Mouse (Mus musculus): Measurements from ENCODE around the gene Morc3. TPM values are rescaled to one million over a fixed set of nuclear protein-coding genes. Genes with fewer than 3 reads are reported as not detected.

Morc3 gene
- polyA plus RNA-seq, 1 experiment: 19.6 TPM

DNA sequence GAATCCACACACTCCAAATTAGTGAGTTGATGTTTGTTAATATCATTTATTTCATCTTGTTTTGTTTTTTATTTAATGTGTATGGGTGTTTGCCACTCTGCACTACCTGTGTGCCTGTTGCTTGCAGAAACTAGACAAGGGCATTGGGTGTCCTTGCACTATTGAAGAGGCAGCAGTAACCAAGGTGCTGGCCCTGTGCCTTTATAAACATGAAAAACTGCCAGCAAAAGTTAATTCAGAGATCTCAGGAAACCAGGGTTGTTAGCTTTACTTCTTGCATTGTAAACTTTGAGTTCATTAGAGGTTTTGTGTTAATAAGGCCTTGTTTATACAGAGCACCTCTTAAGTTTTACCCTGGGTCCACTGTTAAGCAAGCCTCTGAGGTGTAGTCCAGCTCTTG, 28.8 kb downstream of the Morc3 start:
- Histone ChIP-seq H3K27ac (ENCODE audit: insufficient read depth, low read length) (no peak overlapping the region), H3K4me1 (ENCODE audit: control insufficient read depth, insufficient read depth, low read length) (no peaks in the 10 kb centered on the region), H3K4me3 (ENCODE audit: insufficient read depth, low read length) (no peak overlapping the region)
- TF ChIP-seq POLR2A (IDR thresholded peaks at IDR 0.05; ENCODE audit: extremely low read depth, insufficient read depth, low read length) (no peak), CTCF (IDR thresholded peaks at IDR 0.05; ENCODE audit: extremely low read depth, insufficient read depth, low read length) (no peak)

- no peak overlapping the region for H3K27ac ChIP-seq (ENCODE audit: insufficient read depth, low read length)
- H3K4me3 ChIP-seq (ENCODE audit: insufficient read depth, low read length): no peak overlapping the region
- no peak for TF ChIP-seq CTCF (IDR thresholded peaks at IDR 0.05; ENCODE audit: extremely low read depth, insufficient read depth, low read length)
- no peak for TF ChIP-seq POLR2A (IDR thresholded peaks at IDR 0.05; ENCODE audit: extremely low read depth, insufficient read depth, low read length)
- H3K4me1 ChIP-seq (ENCODE audit: control insufficient read depth, insufficient read depth, low read length): no peaks in the 10 kb centered on the region
Measured at GRCm38 (mm10) chr16:93874841-93875240, 42.9 kb downstream of the Morc3 start.

DNA sequence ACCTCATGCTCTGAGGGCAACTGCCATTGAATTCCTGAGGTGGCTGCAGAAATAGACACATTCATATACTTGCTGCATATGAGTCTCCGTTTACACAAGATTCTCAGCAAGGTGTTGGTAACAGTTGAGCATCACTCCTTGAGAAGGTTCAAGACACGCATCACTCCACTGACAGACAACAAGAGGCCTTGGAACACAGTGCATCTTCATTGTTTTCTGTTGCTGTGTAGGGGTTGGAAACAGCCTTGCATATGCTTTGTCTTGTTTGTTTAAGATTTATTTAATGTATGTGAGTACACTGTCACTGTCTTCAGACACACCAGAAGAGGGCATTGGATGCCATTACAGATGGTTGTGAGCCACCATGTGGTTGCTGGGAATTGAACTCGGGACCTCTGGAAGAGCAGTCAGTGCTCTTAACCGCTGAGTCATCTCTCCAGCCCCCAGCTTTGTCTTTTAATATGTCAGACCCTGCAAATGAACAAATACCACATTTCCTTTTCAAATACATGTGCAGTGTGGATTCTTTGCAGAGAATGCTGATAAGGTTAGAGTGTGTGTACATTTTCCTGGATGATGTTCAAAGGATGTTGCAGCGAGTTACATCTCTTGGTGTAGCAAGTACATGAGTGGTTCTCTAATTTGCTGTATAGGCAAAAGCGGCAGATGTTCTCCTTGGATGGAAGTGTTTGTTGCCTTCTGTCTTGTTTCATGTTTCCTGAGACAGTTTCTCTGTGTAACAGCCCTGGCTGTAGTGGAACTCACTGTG, 45.9 kb downstream of the Morc3 start:
- Histone ChIP-seq H3K27ac (ENCODE audit: insufficient read depth, low read length) (no peak overlapping the region), H3K4me1 (ENCODE audit: control insufficient read depth, insufficient read depth, low read length) (no peaks in the 10 kb centered on the region), H3K4me3 (ENCODE audit: insufficient read depth, low read length) (no peak overlapping the region)
- TF ChIP-seq CTCF (IDR thresholded peaks at IDR 0.05; ENCODE audit: extremely low read depth, insufficient read depth, low read length) (no peak), POLR2A (IDR thresholded peaks at IDR 0.05; ENCODE audit: extremely low read depth, insufficient read depth, low read length) (no peak)

DNA sequence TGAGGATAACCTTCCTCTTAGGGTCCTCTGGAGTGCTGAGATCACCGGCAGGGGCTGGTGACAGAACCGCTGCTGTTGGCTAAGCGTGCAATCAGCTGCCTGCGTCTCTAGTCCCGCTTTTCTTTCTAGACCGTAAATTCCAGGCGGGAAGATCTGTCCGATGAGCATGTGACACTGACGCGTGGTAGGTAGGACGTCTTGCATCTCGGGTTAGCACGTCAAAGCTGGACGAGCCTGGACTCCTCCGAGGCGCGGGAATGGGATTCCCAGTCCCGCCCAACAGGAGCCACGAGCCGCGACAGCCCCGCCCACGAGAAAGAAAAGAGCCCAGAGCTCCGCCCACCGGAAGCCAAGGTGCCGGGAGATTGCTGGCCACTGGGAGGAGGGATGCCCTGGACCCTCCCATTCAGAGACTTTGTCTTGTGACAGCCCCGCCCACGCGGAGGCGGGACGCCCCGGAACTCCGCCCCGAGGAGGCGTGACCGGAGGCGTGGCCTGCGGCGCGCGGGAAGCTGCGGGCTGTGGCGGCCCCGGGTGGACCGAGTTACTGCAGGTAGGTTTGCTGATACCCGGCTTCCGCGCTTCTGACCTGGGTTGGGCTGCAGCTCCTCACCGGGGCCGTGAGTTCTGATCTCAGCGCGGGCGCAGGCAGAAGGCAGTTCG, 51.6 kb downstream of the Morc3 start, which contains the start of gene Chaf1b:
Gene Chaf1b, plus strand, starts transcription at position 479 of the 663 bp plus-strand sequence.
- TF ChIP-seq CTCF (IDR thresholded peaks at IDR 0.05; ENCODE audit: extremely low read depth, insufficient read depth, low read length): no peak
- TF ChIP-seq POLR2A (IDR thresholded peaks at IDR 0.05; ENCODE audit: extremely low read depth, insufficient read depth, low read length): no peak
- Histone ChIP-seq H3K4me3 (ENCODE audit: insufficient read depth, low read length) (peak within 1 kb of the TSS; percentile 46), H3K4me1 (ENCODE audit: control insufficient read depth, insufficient read depth, low read length) (no peaks in the 10 kb centered on the region), H3K27ac (ENCODE audit: insufficient read depth, low read length) (no peak within 1 kb of the TSS)

- Histone ChIP-seq H3K4me1 (ENCODE audit: control insufficient read depth, insufficient read depth, low read length) (no peaks in the 10 kb centered on the region), H3K4me3 (ENCODE audit: insufficient read depth, low read length) (peak overlapping the region; percentile 46), H3K27ac (ENCODE audit: insufficient read depth, low read length) (no peak overlapping the region)
- TF ChIP-seq CTCF (IDR thresholded peaks at IDR 0.05; ENCODE audit: extremely low read depth, insufficient read depth, low read length) (no peak), POLR2A (IDR thresholded peaks at IDR 0.05; ENCODE audit: extremely low read depth, insufficient read depth, low read length) (no peak)
Measured at GRCm38 (mm10) chr16:93884086-93884721, 52.3 kb downstream of the Morc3 start.

DNA sequence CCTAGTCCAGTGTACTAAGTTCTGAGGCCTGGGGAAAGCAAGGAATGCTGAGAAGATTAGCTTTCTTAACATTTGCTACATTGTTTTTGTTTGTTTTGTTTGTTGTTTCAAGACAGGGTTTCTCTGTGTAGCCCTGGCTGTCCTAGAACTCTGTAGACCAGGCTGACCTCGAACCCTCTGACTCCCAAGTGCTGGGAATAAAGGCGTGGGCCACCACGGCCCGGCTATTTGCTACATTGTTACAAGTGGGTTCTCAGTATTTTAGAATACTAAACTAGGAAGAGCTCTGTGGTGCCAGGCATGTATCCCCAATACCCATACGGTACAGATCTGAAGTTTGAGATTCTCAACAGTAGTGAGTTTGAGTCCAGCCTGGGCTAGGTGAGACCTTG, 52.8 kb downstream of the Morc3 start:
- H3K4me3 ChIP-seq (ENCODE audit: insufficient read depth, low read length): peak overlapping the region; percentile 46; the same call in 1 of the 2 replicates
- no peaks in the 10 kb centered on the region for H3K4me1 ChIP-seq (ENCODE audit: control insufficient read depth, insufficient read depth, low read length)
- no peak overlapping the region for H3K27ac ChIP-seq (ENCODE audit: insufficient read depth, low read length)
- TF ChIP-seq POLR2A (IDR thresholded peaks at IDR 0.05; ENCODE audit: extremely low read depth, insufficient read depth, low read length) (no peak), CTCF (IDR thresholded peaks at IDR 0.05; ENCODE audit: extremely low read depth, insufficient read depth, low read length) (no peak)

GRCm38 (mm10) chr16:93888481-93888880, 56.6 kb downstream of the Morc3 start:
- Histone ChIP-seq H3K4me3 (ENCODE audit: insufficient read depth, low read length) (no peak overlapping the region), H3K4me1 (ENCODE audit: control insufficient read depth, insufficient read depth, low read length) (no peaks in the 10 kb centered on the region; the same call in 1 of the 2 replicates), H3K27ac (ENCODE audit: insufficient read depth, low read length) (no peak overlapping the region)
- TF ChIP-seq CTCF (IDR thresholded peaks at IDR 0.05; ENCODE audit: extremely low read depth, insufficient read depth, low read length) (no peak), POLR2A (IDR thresholded peaks at IDR 0.05; ENCODE audit: extremely low read depth, insufficient read depth, low read length) (no peak)

DNA sequence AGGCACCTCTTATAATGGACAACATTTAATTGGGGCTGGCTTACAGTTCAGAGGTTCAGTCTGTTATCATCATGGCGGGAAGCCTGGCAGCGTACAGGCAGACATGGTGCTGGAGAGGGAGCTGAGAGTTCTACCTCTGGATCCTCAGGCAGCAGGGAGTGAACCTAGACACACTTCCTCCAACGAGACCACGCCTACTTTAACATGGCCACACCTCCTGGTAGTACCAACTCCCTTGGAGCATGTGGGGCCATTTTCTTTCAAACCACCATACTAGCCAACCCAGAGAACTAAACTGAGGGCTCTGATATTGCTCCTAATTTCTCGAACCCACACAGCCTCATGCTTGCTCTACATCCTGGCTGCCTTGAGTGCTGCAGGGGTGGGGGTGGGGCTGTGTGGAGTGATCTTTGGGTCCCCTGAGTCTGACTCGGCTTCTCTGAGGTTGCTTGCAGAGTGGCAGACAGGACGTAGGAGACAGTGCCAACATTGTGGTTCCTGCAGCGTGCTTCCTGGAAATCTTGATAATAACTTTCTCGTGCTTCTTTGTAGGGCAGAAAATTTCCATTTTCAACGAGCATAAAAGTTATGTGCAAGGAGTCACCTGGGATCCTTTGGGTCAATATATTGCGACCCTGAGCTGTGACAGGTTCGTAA, 59.2 kb downstream of the Morc3 start:
- H3K4me3 ChIP-seq (ENCODE audit: insufficient read depth, low read length): no peak overlapping the region
- no peaks in the 10 kb centered on the region; the same call in 1 of the 2 replicates for H3K4me1 ChIP-seq (ENCODE audit: control insufficient read depth, insufficient read depth, low read length)
- TF ChIP-seq POLR2A (IDR thresholded peaks at IDR 0.05; ENCODE audit: extremely low read depth, insufficient read depth, low read length) (no peak), CTCF (IDR thresholded peaks at IDR 0.05; ENCODE audit: extremely low read depth, insufficient read depth, low read length) (no peak)
- H3K27ac ChIP-seq (ENCODE audit: insufficient read depth, low read length): no peak overlapping the region

DNA sequence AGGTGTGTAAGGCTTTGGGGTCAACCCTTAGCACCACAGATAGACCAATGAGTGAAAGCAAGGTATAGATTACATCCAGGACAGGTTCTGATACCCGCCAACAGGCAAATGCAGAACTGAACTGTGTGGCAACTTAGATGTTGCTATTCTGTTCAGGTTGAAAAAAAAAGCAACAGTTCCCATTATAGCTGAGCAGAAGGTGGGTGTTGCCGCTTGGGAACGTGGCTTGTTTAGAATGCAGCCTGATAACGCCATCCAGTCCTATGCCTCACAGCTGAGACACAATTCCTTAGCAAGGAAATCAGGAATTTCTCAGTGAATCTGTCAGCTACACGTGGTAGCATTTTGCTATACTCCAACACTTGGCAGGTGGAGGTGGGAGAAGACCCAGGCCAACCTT, 61.4 kb downstream of the Morc3 start:
- no peaks in the 10 kb centered on the region; the same call in 1 of the 2 replicates for H3K4me1 ChIP-seq (ENCODE audit: control insufficient read depth, insufficient read depth, low read length)
- no peak overlapping the region for H3K4me3 ChIP-seq (ENCODE audit: insufficient read depth, low read length)
- no peak for TF ChIP-seq POLR2A (IDR thresholded peaks at IDR 0.05; ENCODE audit: extremely low read depth, insufficient read depth, low read length)
- no peak overlapping the region for H3K27ac ChIP-seq (ENCODE audit: insufficient read depth, low read length)

Measured in cortical plate, adult 2 months (tissue).